Comparison of ENCODE assay signal across 8 mouse cellular contexts in the genomic region with DNA sequence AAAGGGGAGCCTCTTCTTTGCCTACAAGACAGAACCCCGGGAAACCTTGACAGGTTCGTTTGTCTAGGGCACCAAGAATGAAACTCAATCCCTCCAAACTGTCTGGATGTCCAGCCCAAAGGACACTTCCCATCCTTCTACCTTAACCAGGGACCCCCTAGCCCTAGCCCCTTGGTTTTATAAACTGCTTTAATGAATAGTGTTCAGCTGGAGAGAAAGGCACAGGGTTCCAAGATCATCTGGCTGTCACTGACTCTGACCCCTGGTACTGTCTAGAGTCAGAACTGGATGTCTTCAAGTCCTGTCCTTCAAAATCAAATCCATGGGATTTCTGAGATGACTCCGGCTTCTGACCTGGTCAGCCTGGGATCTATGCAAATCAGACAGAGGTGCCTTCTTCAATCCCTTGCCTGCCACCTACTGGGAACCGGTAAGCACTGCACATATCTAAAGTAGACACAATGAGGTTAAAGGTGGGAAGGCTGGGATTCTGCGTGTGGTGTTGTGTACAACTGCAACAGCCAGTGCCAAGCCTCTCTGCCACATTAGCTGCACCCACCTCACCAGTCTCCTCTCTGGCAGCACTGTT. TPM values are rescaled to one million over a fixed set of nuclear protein-coding genes. Genes with fewer than 3 reads are reported as not detected.
DNase-seq lines count a peak whose midpoint lies in the region; ATAC-seq and TF ChIP-seq lines count a peak whose summit lies in the region.

No protein-coding gene starts in this region.

- peak; percentile 61 for ATAC-seq in activated CD4-positive, CD25-positive, alpha-beta regulatory T cell, adult 4 months
- peak; percentile 62 for ATAC-seq in lung, postnatal 0 days
- no peak for ATAC-seq in erythroid progenitor cell, adult 5-6 weeks (replicated peaks; ENCODE audit: low FRiP score, poor library complexity, severe bottlenecking)

- H3K36me3 ChIP-seq in E14TG2a.4 (ENCODE audit: insufficient read depth, low read length) = no peaks in the 10 kb centered on the region
- no peaks in the 10 kb centered on the region for H3K36me3 ChIP-seq in lung, postnatal 0 days (ENCODE audit: insufficient read depth, low read length)

- peaks cover 25% of the 10 kb centered on the region for H3K27me3 ChIP-seq in E14TG2a.4 (ENCODE audit: insufficient read depth, low read length)
- no peaks in the 10 kb centered on the region for H3K27me3 ChIP-seq in lung, postnatal 0 days (replicated peaks; ENCODE audit: insufficient read depth, low read length)

- WGBS in lung, postnatal 0 days = 16% methylated on average over 5 of the region's 5 CpGs

- peak; percentile 59 for TF ChIP-seq CTCF in E14TG2a.4 (conservative IDR thresholded peaks at IDR 0.05; ENCODE audit: low read length)
- TF ChIP-seq CTCF in lung, postnatal 0 days (IDR thresholded peaks at IDR 0.05) = peak; percentile 89

- TF ChIP-seq EP300 in lung, postnatal 0 days (IDR thresholded peaks at IDR 0.05) = no peak

- peaks cover 19% of the 10 kb centered on the region for H3K4me1 ChIP-seq in E14TG2a.4 (replicated peaks; ENCODE audit: low read depth, low read length)
- no peaks in the 10 kb centered on the region for H3K4me1 ChIP-seq in lung, postnatal 0 days (ENCODE audit: insufficient read depth, low read depth, low read length)

- no peak overlapping the region for H3K27ac ChIP-seq in lung, postnatal 0 days (ENCODE audit: low read length)

- no peaks in the 10 kb centered on the region for H3K9me3 ChIP-seq in E14TG2a.4 (ENCODE audit: low read length)
- H3K9me3 ChIP-seq in lung, postnatal 0 days (ENCODE audit: low read length) = no peaks in the 10 kb centered on the region

- DNase-seq in cerebellum, postnatal 36 days = peak; percentile 77 to 85
- DNase-seq in gastrocnemius, postnatal 25 days = peak; percentile 31
- peak; percentile 74 for DNase-seq in kidney, postnatal 14 days
- peak; percentile 82 for DNase-seq in lung, postnatal 0 days (ENCODE audit: low spot score)
- DNase-seq in retina, adult 2 months (ENCODE audit: low read depth, low spot score) = peak; percentile 80

- no peak overlapping the region for H3K4me3 ChIP-seq in E14TG2a.4 (replicated peaks; ENCODE audit: low read length)
- no peak overlapping the region for H3K4me3 ChIP-seq in lung, postnatal 0 days (ENCODE audit: low read depth, low read length)

- H3K4me2 ChIP-seq in lung, postnatal 0 days (replicated peaks; ENCODE audit: low read depth, low read length) = no peak overlapping the region

- H3K9ac ChIP-seq in lung, postnatal 0 days (replicated peaks; ENCODE audit: low read depth) = no peak overlapping the region

RNA-seq across cellular contexts. Expression of a gene that starts 13.0 kb away (rescaled TPM):
- polyA plus RNA-seq in activated CD4-positive, CD25-positive, alpha-beta regulatory T cell, adult 4 months (2017; shearing (Covaris generic)) = under 1 TPM in 1 of 2 experiments, not detected in 1; 0.33 TPM
- total RNA-seq in gastrocnemius, postnatal 25 days (2021) = not detected
- polyA plus RNA-seq in lung, postnatal 0 days (2015; fragmentation: Nextera tagmentation; extraction: Ambion mirVana) = 0.27 and 0.30 TPM in 2 replicates
- not detected in 2 replicates for total RNA-seq in erythroid progenitor cell, adult 5-6 weeks (2015; ENCODE audit: low replicate concordance)
- not detected in 2 replicates for total RNA-seq in erythroid progenitor cell, adult 5-6 weeks (2017; ENCODE audit: low replicate concordance)

RNA-seq across cellular contexts. Expression of a gene that starts 17.5 kb away (rescaled TPM):
- 1 to 10 TPM; 9.5 to 9.7 TPM for polyA plus RNA-seq in activated CD4-positive, CD25-positive, alpha-beta regulatory T cell, adult 4 months (2017; shearing (Covaris generic))
- total RNA-seq in gastrocnemius, postnatal 25 days (2021) = under 1 TPM; 0.64 to 0.70 TPM
- polyA plus RNA-seq in lung, postnatal 0 days (2015; fragmentation: Nextera tagmentation; extraction: Ambion mirVana) = 6.1 and 7.3 TPM in 2 replicates
- total RNA-seq in erythroid progenitor cell, adult 5-6 weeks (2015; ENCODE audit: low replicate concordance) = 4.7 and 8.0 TPM in 2 replicates
- 2.6 TPM in 1 of 2 replicates, not detected in the other for total RNA-seq in erythroid progenitor cell, adult 5-6 weeks (2017; ENCODE audit: low replicate concordance)

Comparison
In these comparisons a context has a peak if more than half of its experiments do, and no peak if none do; other contexts are left out.
1. DNase-seq: peak in every context shown above with its lines; median percentile 82 in lung, postnatal 0 days; 81 in cerebellum, postnatal 36 days; 80 in retina, adult 2 months; 74 in kidney, postnatal 14 days; 31 in gastrocnemius, postnatal 25 days.